Mouse (Mus musculus): ENCODE results near the gene Gm17660. TPM values are rescaled to one million over a fixed set of nuclear protein-coding genes. Genes with fewer than 3 reads are reported as not detected.

Gm17660 gene
- total and polyA plus RNA-seq, 3 experiments: not detected

DNA sequence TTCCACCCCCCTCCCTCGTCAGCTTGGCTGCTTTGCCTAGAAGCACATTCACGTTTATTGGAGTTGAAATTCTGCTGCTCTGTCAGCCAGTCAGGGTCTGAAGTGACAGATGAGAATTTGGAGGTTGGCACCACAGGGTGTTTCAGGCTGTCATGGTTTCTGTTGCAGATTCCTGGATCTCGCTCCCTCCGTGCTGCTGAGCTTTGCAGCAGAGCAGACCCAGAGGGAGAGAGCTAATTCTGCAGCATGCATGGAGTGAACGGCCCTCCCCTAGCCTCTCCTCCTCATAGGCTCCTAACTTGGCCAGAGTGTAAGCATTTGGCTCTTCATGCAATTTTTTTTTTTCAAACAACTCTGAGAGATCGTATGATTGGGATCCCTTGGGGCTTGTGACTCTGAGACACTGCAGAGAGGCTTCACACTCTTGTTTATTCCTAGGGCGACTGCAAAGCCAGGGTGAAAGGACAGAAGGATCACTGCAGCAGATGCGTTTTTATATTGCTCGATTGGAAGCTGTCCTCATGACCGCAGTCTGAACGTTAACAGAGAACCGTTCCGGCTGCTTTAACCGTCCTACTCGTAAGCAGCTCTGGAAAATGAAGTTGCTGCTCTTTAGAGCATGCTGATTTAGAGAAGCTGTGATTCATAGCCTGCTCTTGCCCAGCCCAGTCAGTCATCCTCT is 36.2 kb upstream of the Gm17660 start, which contains the start of gene Sparcl1:
TSS of gene Sparcl1 (minus strand) at position 243 of the 682 bp plus-strand sequence.
- intact Hi-C loops (cut with DNase I): loop anchor here (2.0 kb wide), 1 partner anchor 17 kb away; no protein-coding TSS in a partner anchor
- TF ChIP-seq CTCF (IDR thresholded peaks at IDR 0.05): no peak
- TF ChIP-seq POLR2A (IDR thresholded peaks at IDR 0.05; ENCODE audit: insufficient read depth, low read depth, low read length): peak; percentile 93
- TF ChIP-seq EP300 (IDR thresholded peaks at IDR 0.05; ENCODE audit: insufficient read depth, low read depth, low read length): 0 out of 2 replicates have a peak, but pooled peaks have one; percentile 14
- peak within 1 kb of the TSS; percentile 96 for H3K27ac ChIP-seq
- H3K9ac ChIP-seq (ENCODE audit: low read depth, low read length): peak within 1 kb of the TSS; percentile 71
- WGBS: 19% methylated on average over 15 of the region's 15 CpGs
- peaks cover 17% of the 10 kb centered on the region for H3K4me1 ChIP-seq (ENCODE audit: control insufficient read depth, insufficient read depth, low read length)
- no peaks in the 10 kb centered on the region for H3K27me3 ChIP-seq (ENCODE audit: control insufficient read depth, insufficient read depth, low read length)
- H3K79me2 ChIP-seq (replicated peaks; ENCODE audit: control insufficient read depth, insufficient read depth, low read length): no peaks in the 10 kb centered on the region
- peak; percentile 76 for DNase-seq
- H3K36me3 ChIP-seq (ENCODE audit: control insufficient read depth, insufficient read depth, low read length): peaks cover 5% of the 10 kb centered on the region
- peak within 1 kb of the TSS; percentile 64 for H3K4me3 ChIP-seq

DNA sequence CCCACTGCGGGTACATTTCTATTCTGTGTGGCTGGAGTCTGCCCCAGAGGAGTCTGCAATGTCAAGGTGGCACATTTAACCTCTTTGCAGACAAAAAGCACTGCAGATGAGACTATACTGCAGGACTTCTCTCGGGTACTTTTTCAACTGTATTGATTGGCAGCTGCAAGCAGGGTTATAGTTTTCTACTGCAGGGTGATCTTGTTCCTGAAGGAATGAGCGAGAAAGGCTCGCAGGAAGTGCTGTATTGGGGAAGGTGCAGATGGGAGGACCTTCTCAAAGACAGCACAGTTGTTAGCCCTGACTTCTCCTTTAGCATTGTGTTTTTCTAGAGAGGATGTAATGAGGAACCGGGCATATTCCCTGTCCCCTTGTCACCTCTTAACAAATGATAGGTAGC is 35.1 kb upstream of the Gm17660 start:
- intact Hi-C loops (cut with DNase I): loop anchor here (2.0 kb wide), 1 partner anchor 16 kb away; no protein-coding TSS in a partner anchor
- Histone ChIP-seq H3K4me3 (peak overlapping the region; percentile 64), H3K27ac (peak overlapping the region; percentile 96), H3K79me2 (replicated peaks; ENCODE audit: control insufficient read depth, insufficient read depth, low read length) (no peaks in the 10 kb centered on the region), H3K9ac (ENCODE audit: low read depth, low read length) (peak overlapping the region; percentile 71), H3K4me1 (ENCODE audit: control insufficient read depth, insufficient read depth, low read length) (peaks cover 25% of the 10 kb centered on the region), H3K27me3 (ENCODE audit: control insufficient read depth, insufficient read depth, low read length) (no peaks in the 10 kb centered on the region), H3K36me3 (ENCODE audit: control insufficient read depth, insufficient read depth, low read length) (peaks cover 11% of the 10 kb centered on the region)
- 21% methylated on average over 5 of the region's 5 CpGs for WGBS
- peak; percentile 28 to 29 for DNase-seq
- TF ChIP-seq CTCF (IDR thresholded peaks at IDR 0.05): no peak
- no peak for TF ChIP-seq POLR2A (IDR thresholded peaks at IDR 0.05; ENCODE audit: insufficient read depth, low read depth, low read length)
- no peak for TF ChIP-seq EP300 (IDR thresholded peaks at IDR 0.05; ENCODE audit: insufficient read depth, low read depth, low read length)

DNA sequence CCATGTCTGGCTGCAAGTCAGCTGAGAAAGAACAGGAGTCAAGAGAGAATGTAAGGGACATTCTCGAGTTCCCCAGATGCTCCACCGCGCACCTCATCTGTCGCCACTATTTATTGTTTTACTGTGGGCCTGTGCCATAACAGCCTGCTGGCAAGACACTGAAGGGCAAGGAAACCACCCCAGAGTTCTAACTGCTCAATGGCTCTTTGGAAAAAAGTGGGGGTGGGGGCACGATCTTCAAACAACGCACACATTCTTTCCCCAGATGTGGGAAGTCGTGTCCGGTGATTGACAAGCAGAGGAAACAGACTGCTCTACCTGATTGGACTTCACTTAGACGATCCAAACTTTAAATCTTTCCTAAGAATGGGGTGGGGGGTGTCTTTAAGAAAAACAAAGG is 34.6 kb upstream of the Gm17660 start:
- Histone ChIP-seq H3K4me1 (ENCODE audit: control insufficient read depth, insufficient read depth, low read length) (peaks cover 23% of the 10 kb centered on the region), H3K36me3 (ENCODE audit: control insufficient read depth, insufficient read depth, low read length) (peaks cover 12% of the 10 kb centered on the region), H3K9ac (ENCODE audit: low read depth, low read length) (peak overlapping the region; percentile 21), H3K79me2 (replicated peaks; ENCODE audit: control insufficient read depth, insufficient read depth, low read length) (no peaks in the 10 kb centered on the region), H3K27me3 (ENCODE audit: control insufficient read depth, insufficient read depth, low read length) (no peaks in the 10 kb centered on the region), H3K4me3 (peak overlapping the region; percentile 64), H3K27ac (peak overlapping the region; percentile 96)
- DNase-seq: peak; percentile 51 to 56
- 13% methylated on average over 9 of the region's 9 CpGs for WGBS
- TF ChIP-seq CTCF (IDR thresholded peaks at IDR 0.05) (peak; percentile 37), POLR2A (IDR thresholded peaks at IDR 0.05; ENCODE audit: insufficient read depth, low read depth, low read length) (peak; percentile 57), EP300 (IDR thresholded peaks at IDR 0.05; ENCODE audit: insufficient read depth, low read depth, low read length) (peak; percentile 73; the same call in 1 of the 2 replicates)
- intact Hi-C loops (cut with DNase I): loop anchor here (2.0 kb wide), 1 partner anchor 15 kb away; no protein-coding TSS in a partner anchor

DNA sequence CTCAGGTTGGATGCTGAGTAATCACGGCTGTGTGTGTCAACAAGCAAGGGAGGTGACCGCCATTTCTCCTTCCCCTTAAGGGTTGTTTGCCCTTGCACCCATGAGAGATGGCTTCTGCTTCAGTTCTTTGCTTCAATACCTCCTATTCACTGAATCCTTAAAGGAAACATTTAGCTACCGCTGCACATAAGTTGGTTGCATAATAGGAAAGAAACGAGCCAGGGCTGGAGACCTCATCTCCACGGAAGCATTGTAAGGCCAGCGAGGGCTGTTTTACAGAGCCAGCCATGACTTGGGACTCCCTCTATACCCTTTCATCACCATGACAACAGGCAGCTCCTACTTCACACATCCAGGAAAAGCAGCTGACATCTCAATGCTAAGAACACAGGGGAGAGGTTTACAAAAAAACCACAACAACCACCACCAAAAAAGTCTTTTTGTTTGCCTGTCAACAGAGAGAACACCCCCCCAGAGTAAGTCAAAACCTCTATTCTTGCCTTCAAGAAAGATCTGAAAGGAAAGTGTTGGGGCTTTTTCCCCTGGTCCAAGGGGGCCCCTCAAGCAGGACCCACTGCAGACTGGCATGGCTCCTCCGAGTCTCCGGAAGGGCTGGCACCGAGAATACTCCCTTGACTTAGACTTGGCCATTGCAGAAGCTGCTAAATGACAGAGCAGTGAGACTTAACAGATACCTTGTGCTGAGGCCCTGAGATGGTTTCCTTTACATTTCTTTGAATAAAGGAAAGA is 32.9 kb upstream of the Gm17660 start:
- H3K36me3 ChIP-seq (ENCODE audit: control insufficient read depth, insufficient read depth, low read length): peaks cover 7% of the 10 kb centered on the region
- peak overlapping the region; percentile 30 for H3K9ac ChIP-seq (ENCODE audit: low read depth, low read length)
- TF ChIP-seq EP300 (IDR thresholded peaks at IDR 0.05; ENCODE audit: insufficient read depth, low read depth, low read length): no peak
- intact Hi-C loops (cut with DNase I): no loop called here
- H3K4me3 ChIP-seq: peak overlapping the region; percentile 37
- H3K27ac ChIP-seq: peak overlapping the region; percentile 96
- no peaks in the 10 kb centered on the region for H3K27me3 ChIP-seq (ENCODE audit: control insufficient read depth, insufficient read depth, low read length)
- peak; percentile 26 to 34 for DNase-seq
- WGBS: 39% methylated on average over 9 of the region's 9 CpGs
- peaks cover 17% of the 10 kb centered on the region for H3K4me1 ChIP-seq (ENCODE audit: control insufficient read depth, insufficient read depth, low read length)
- no peaks in the 10 kb centered on the region for H3K79me2 ChIP-seq (replicated peaks; ENCODE audit: control insufficient read depth, insufficient read depth, low read length)

DNA sequence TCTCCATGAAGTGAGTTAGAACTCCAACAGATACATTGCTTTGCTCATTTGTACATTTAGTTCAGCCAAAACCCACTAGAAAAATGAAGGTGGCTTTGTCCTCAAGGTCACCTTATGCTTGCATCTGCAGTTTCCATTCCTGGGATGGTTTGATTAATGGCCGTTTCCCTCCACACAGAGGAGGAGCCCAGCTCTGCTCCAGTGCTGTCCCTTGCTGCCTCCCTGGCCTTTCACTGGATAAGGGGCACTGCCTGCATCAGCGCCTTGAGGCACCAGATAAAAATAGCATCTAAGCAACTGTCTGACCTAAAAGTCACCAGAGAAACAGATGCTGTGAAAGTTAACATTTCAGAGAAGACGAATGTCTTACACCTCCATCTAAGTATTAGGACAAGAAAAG is 32.1 kb upstream of the Gm17660 start:
- Histone ChIP-seq H3K36me3 (ENCODE audit: control insufficient read depth, insufficient read depth, low read length) (peaks cover 12% of the 10 kb centered on the region), H3K27ac (peak overlapping the region; percentile 96), H3K79me2 (replicated peaks; ENCODE audit: control insufficient read depth, insufficient read depth, low read length) (no peaks in the 10 kb centered on the region), H3K4me3 (peak overlapping the region; percentile 37; the same call in 1 of the 2 replicates), H3K9ac (ENCODE audit: low read depth, low read length) (peak overlapping the region; percentile 50), H3K4me1 (ENCODE audit: control insufficient read depth, insufficient read depth, low read length) (peaks cover 16% of the 10 kb centered on the region), H3K27me3 (ENCODE audit: control insufficient read depth, insufficient read depth, low read length) (no peaks in the 10 kb centered on the region)
- intact Hi-C loops (cut with DNase I): no loop called here
- TF ChIP-seq POLR2A (IDR thresholded peaks at IDR 0.05; ENCODE audit: insufficient read depth, low read depth, low read length) (0 out of 2 replicates have a peak, but pooled peaks have one; percentile 35), EP300 (IDR thresholded peaks at IDR 0.05; ENCODE audit: insufficient read depth, low read depth, low read length) (no peak)
- WGBS: 34% methylated on average over 3 of the region's 3 CpGs
- peak; percentile 24 to 48 for DNase-seq
